Mouse (Mus musculus) stomach, postnatal 0 days (tissue): Measurements from ENCODE around the gene Tm9sf1. TPM values are rescaled to one million over a fixed set of nuclear protein-coding genes. Genes with fewer than 3 reads are reported as not detected.

Source experiments
- ATAC-seq: fragments of 200-750 bp; cut with Nextera tagmentation; 2 replicates; pipeline ENCODE4 v1.8.0; 2017; ENCODE audit not compliant: low FRiP score, low TSS enrichment
- DNase-seq: peaks from one replicate; pipeline ENCODE4 v3.0.0-alpha.2; 2016; ENCODE audit warnings: low spot score
- H3K27ac ChIP-seq: fragments of 300-500 bp; sonication (generic); replicated peaks from 2 replicates; pipeline ENCODE4 v1.5.1; 2014; ENCODE audit warnings: mild to moderate bottlenecking, control low read depth
- H3K27me3 ChIP-seq: fragments of 300-500 bp; sonication (generic); 2 replicates; pipeline ENCODE4 v1.6.1; 2014; ENCODE audit warnings: low read length; ENCODE audit not compliant: control insufficient read depth, insufficient read depth
- H3K36me3 ChIP-seq: fragments of 300-500 bp; sonication (generic); 2 replicates; pipeline ENCODE4 v1.6.1; 2014; ENCODE audit warnings: low read length, mixed read lengths; ENCODE audit not compliant: control insufficient read depth, insufficient read depth
- H3K4me1 ChIP-seq: fragments of 300-500 bp; sonication (generic); replicated peaks from 2 replicates; pipeline ENCODE4 v1.6.1; 2014; ENCODE audit warnings: antibody characterized with exemption; ENCODE audit not compliant: control insufficient read depth, insufficient read depth
- H3K4me2 ChIP-seq: fragments of 300-500 bp; sonication (generic); replicated peaks from 2 replicates; pipeline ENCODE4 v1.6.1; 2014; ENCODE audit warnings: low read depth, mild to moderate bottlenecking, control low read depth, moderate library complexity
- H3K4me3 ChIP-seq: fragments of 300-500 bp; sonication (generic); 2 replicates; pipeline ENCODE4 v1.5.1; 2014; ENCODE audit warnings: low read depth, low read length, control low read depth
- H3K9ac ChIP-seq: fragments of 300-500 bp; sonication (generic); 2 replicates; pipeline ENCODE4 v1.6.1; 2014; ENCODE audit warnings: mild to moderate bottlenecking, low read length, control low read depth, mixed read lengths
- H3K9me3 ChIP-seq: fragments of 300-500 bp; sonication (generic); 2 replicates; pipeline ENCODE4 v1.6.1; 2016; ENCODE audit warnings: low read length; ENCODE audit not compliant: control insufficient read depth
- CTCF ChIP-seq: IDR thresholded peaks from 2 replicates; pipeline ENCODE4 v1.5.1; 2016; ENCODE audit warnings: antibody characterized with exemption, low read depth, mild to moderate bottlenecking, moderate library complexity
- EP300 ChIP-seq: optimal IDR thresholded peaks from 2 replicates; pipeline ENCODE3; 2016; ENCODE audit warnings: antibody characterized with exemption
- WGBS: fragments of 180-500 bp; shearing (Covaris S2); extraction: QIAGEN DNeasy Blood & Tissue Kit; methylation state at CpG from one replicate; pipeline ENCODE4 v1.1.7; 2014; 5-methylcytosine and 5-hydroxymethylcytosine counted together
- polyA plus RNA-seq: library from polyadenylated mRNA; unstranded; fragments of >200 nt; fragmentation: Nextera tagmentation; extraction: Ambion mirVana; gene quantifications from 2 replicates; pipeline ENCODE4 v1.2.1, GENCODE M21; 2015

Gene Tm9sf1
- polyA plus RNA-seq, 1 experiment from 2014 or later = 75.6 TPM

GRCm38 (mm10) chr14:55628077-55628827, 15.4 kb downstream of the Tm9sf1 start:
- no peaks in the 10 kb centered on the region for H3K4me1 ChIP-seq
- no peaks in the 10 kb centered on the region for H3K9me3 ChIP-seq
- no peak overlapping the region for H3K4me3 ChIP-seq
- ATAC-seq (no peak), DNase-seq (no peak)
- H3K27me3 ChIP-seq = no peaks in the 10 kb centered on the region
- H3K4me2 ChIP-seq = no peak overlapping the region
- no peak overlapping the region for H3K27ac ChIP-seq
- peaks cover 46% of the 10 kb centered on the region for H3K36me3 ChIP-seq
- H3K9ac ChIP-seq = no peak overlapping the region
- WGBS = 89% methylated on average over 27 of the region's 27 CpGs
- TF ChIP-seq CTCF (no peak), EP300 (no peak)

DNA sequence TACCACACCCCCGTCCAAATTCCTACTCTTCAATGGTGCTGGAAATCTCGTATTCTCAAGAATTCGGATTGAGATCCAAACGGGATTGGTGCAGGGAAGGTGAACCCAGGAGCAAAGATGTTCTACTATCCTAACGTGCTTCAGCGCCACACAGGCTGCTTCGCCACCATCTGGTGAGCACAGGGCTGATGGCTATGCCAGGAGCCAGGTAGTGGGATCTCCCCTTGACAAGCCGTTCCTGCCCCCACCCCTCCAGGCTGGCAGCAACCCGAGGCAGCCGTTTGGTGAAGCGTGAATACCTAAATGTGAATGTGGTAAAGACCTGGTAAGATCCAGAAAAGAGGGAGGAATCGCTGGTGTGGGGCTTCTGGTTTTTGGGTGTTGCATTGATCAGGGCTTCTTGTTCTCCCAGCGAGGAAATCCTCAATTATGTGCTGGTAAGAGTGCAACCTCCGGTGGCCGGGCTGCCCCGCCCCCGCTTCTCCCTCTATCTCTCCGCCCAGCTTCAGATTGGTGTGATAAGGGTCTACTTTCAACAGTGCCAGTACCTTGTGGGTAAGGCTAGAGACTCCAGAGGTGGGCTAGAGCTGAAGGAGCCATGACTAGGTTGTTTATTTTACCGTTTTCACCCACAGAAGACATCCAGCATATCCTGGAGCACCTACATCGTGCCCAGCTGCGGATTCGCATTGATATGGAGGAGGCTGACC, 25.0 kb downstream of the Tm9sf1 start:
- H3K4me1 ChIP-seq = no peaks in the 10 kb centered on the region
- H3K36me3 ChIP-seq = no peaks in the 10 kb centered on the region
- DNase-seq (no peak), ATAC-seq (no peak)
- WGBS = 38% methylated on average over 22 of the region's 22 CpGs
- H3K9ac ChIP-seq = peak overlapping the region; percentile 41; the same call in 1 of the 2 replicates
- peak overlapping the region; percentile 20 for H3K4me3 ChIP-seq
- H3K27me3 ChIP-seq = no peaks in the 10 kb centered on the region
- H3K4me2 ChIP-seq = peak overlapping the region; percentile 35
- TF ChIP-seq CTCF (no peak), EP300 (no peak)
- no peaks in the 10 kb centered on the region for H3K9me3 ChIP-seq
- no peak overlapping the region for H3K27ac ChIP-seq

DNA sequence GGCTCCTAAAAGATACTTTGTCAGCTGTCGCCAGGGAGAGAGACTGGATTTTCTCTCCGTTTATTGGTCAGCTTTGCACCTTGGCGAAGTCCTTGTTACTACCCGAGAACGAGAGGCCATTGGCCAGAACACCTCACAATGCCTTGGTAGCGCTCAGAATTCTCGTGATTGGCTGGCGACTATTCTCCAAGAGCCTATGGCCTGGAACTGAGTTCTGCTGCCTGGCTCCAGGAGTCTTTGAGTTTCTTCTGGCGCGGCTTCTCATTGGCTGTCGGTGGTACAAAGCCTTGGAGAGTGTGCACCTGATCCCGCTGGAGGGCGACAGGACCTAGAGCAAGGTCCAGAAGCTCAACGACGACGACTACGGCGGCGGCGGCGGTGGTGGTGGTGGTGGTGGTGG, 25.8 kb downstream of the Tm9sf1 start, which contains the start of gene Rec8:
Rec8 (plus strand) TSS at position 216 of the 400 bp plus-strand sequence.
- no peaks in the 10 kb centered on the region for H3K27me3 ChIP-seq
- peak within 1 kb of the TSS; percentile 41; the same call in 1 of the 2 replicates for H3K9ac ChIP-seq
- H3K4me2 ChIP-seq = peak within 1 kb of the TSS; percentile 35
- 15% methylated on average over 19 of the region's 21 CpGs for WGBS
- TF ChIP-seq CTCF (peak; percentile 59), EP300 (no peak)
- H3K4me1 ChIP-seq = no peaks in the 10 kb centered on the region
- ATAC-seq = peak; percentile 91
- no peaks in the 10 kb centered on the region for H3K36me3 ChIP-seq
- H3K9me3 ChIP-seq = no peaks in the 10 kb centered on the region
- H3K4me3 ChIP-seq = peak within 1 kb of the TSS; percentile 20
- no peak within 1 kb of the TSS for H3K27ac ChIP-seq
- DNase-seq = peak; percentile 84

DNA sequence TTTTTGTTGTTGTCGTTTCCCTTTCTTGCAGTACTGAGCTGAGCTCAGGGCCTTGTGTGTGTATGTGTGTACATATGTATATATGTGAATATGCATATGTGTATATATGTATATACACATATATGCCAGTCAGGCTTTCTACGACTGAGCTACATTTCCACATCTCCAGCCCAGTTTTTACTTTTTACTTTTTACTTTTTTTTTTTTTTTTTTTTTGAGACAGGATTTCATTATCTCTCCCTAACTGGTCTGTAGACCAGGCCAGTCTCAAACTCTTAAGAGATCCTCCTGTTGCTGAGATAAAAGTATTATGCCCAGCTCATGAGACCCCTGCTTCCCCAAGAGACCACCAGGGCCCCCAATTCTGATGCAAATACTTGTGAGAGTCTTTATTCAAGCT, 26.8 kb downstream of the Tm9sf1 start:
- WGBS = 80% methylated on average over 2 of the region's 2 CpGs
- no peaks in the 10 kb centered on the region for H3K36me3 ChIP-seq
- no peaks in the 10 kb centered on the region for H3K4me1 ChIP-seq
- DNase-seq (no peak), ATAC-seq (no peak)
- TF ChIP-seq CTCF = no peak
- H3K9ac ChIP-seq = no peak overlapping the region
- no peaks in the 10 kb centered on the region for H3K27me3 ChIP-seq
- H3K9me3 ChIP-seq = no peaks in the 10 kb centered on the region
- H3K27ac ChIP-seq = no peak overlapping the region
- H3K4me3 ChIP-seq = no peak overlapping the region
- H3K4me2 ChIP-seq = no peak overlapping the region

GRCm38 (mm10) chr14:55615876-55616275, 27.7 kb downstream of the Tm9sf1 start:
- H3K9me3 ChIP-seq = no peaks in the 10 kb centered on the region
- H3K4me1 ChIP-seq = no peaks in the 10 kb centered on the region
- H3K27ac ChIP-seq = no peak overlapping the region
- no peaks in the 10 kb centered on the region for H3K36me3 ChIP-seq
- no peaks in the 10 kb centered on the region for H3K27me3 ChIP-seq
- 36% methylated on average over 2 of the region's 2 CpGs for WGBS
- H3K9ac ChIP-seq = no peak overlapping the region
- DNase-seq = no peak
- TF ChIP-seq EP300 (no peak), CTCF (no peak)
- no peak overlapping the region for H3K4me2 ChIP-seq
- no peak for ATAC-seq
- H3K4me3 ChIP-seq = no peak overlapping the region

GRCm38 (mm10) chr14:55614565-55615178, 28.9 kb downstream of the Tm9sf1 start:
- Histone ChIP-seq H3K9me3 (no peaks in the 10 kb centered on the region), H3K36me3 (no peaks in the 10 kb centered on the region), H3K9ac (no peak overlapping the region), H3K27ac (no peak overlapping the region), H3K27me3 (no peaks in the 10 kb centered on the region), H3K4me2 (no peak overlapping the region), H3K4me3 (no peak overlapping the region), H3K4me1 (no peaks in the 10 kb centered on the region)
- ATAC-seq = peak; percentile 36; the same call in 1 of the 2 replicates
- DNase-seq = no peak
- 76% methylated on average over 7 of the region's 7 CpGs for WGBS
- TF ChIP-seq CTCF = no peak
- no peak for TF ChIP-seq EP300
